Mouse (Mus musculus): ENCODE data around the gene Sorbs2.

The Sorbs2 gene

GRCm38 (mm10) chr8:45507634-45508321 is at the start of gene Sorbs2:
Sorbs2 (plus strand) TSS chr8:45507788.
- no peak for DNase-seq (ENCODE audit: low read depth in 2 of 2, low spot score in 2 of 2)

GRCm38 (mm10) chr8:45457874-45458273 is 49.7 kb upstream of the Sorbs2 start:
- no peak for DNase-seq (ENCODE audit: low read depth in 2 of 2, low spot score in 2 of 2)

GRCm38 (mm10) chr8:45469006-45469405 is 38.6 kb upstream of the Sorbs2 start:
- DNase-seq (ENCODE audit: low read depth in 2 of 2, low spot score in 2 of 2), result no peak

GRCm38 (mm10) chr8:45469507-45470178 is 37.9 kb upstream of the Sorbs2 start:
- no peak for DNase-seq (ENCODE audit: low read depth in 2 of 2, low spot score in 2 of 2)

- no peak for DNase-seq (ENCODE audit: low read depth in 2 of 2, low spot score in 2 of 2)
Observed at GRCm38 (mm10) chr8:45480886-45481285, 26.7 kb upstream of the Sorbs2 start.

GRCm38 (mm10) chr8:45486281-45486680 is 21.3 kb upstream of the Sorbs2 start:
- DNase-seq (ENCODE audit: low read depth in 2 of 2, low spot score in 2 of 2), result no peak

- no peak for DNase-seq (ENCODE audit: low read depth in 2 of 2, low spot score in 2 of 2)
Observed at GRCm38 (mm10) chr8:45503971-45504370, 3.6 kb upstream of the Sorbs2 start.

- DNase-seq (ENCODE audit: low read depth in 2 of 2, low spot score in 2 of 2), result no peak
Observed at GRCm38 (mm10) chr8:45506376-45506775, 1.2 kb upstream of the Sorbs2 start.

- no peak for DNase-seq (ENCODE audit: low read depth in 2 of 2, low spot score in 2 of 2)
Observed at GRCm38 (mm10) chr8:45507277-45507633, 333 bp upstream of the Sorbs2 start.

GRCm38 (mm10) chr8:45508521-45509104 is 1.0 kb downstream of the Sorbs2 start:
- no peak for DNase-seq (ENCODE audit: low read depth in 2 of 2, low spot score in 2 of 2)

- DNase-seq (ENCODE audit: low read depth in 2 of 2, low spot score in 2 of 2), result no peak
Observed at GRCm38 (mm10) chr8:45512369-45512768, 4.8 kb downstream of the Sorbs2 start.

- no peak for DNase-seq (ENCODE audit: low read depth in 2 of 2, low spot score in 2 of 2)
Observed at GRCm38 (mm10) chr8:45521595-45521994, 14.0 kb downstream of the Sorbs2 start.

- no peak for DNase-seq (ENCODE audit: low read depth in 2 of 2, low spot score in 2 of 2)
Observed at GRCm38 (mm10) chr8:45527708-45528107, 20.1 kb downstream of the Sorbs2 start.

GRCm38 (mm10) chr8:45528890-45529289 is 21.3 kb downstream of the Sorbs2 start:
- DNase-seq (ENCODE audit: low read depth in 2 of 2, low spot score in 2 of 2), result no peak

GRCm38 (mm10) chr8:45536578-45536977 is 29.0 kb downstream of the Sorbs2 start:
- DNase-seq (ENCODE audit: low read depth in 2 of 2, low spot score in 2 of 2), result no peak

- no peak for DNase-seq (ENCODE audit: low read depth in 2 of 2, low spot score in 2 of 2)
Observed at GRCm38 (mm10) chr8:45540513-45540912, 32.9 kb downstream of the Sorbs2 start.

- DNase-seq (ENCODE audit: low read depth in 2 of 2, low spot score in 2 of 2), result no peak
Observed at GRCm38 (mm10) chr8:45552175-45552574, 44.6 kb downstream of the Sorbs2 start.

GRCm38 (mm10) chr8:45554627-45555026 is 47.0 kb downstream of the Sorbs2 start:
- no peak for DNase-seq (ENCODE audit: low read depth in 2 of 2, low spot score in 2 of 2)

- no peak for DNase-seq (ENCODE audit: low read depth in 2 of 2, low spot score in 2 of 2)
Observed at GRCm38 (mm10) chr8:45557936-45558335, 50.3 kb downstream of the Sorbs2 start.

GRCm38 (mm10) chr8:45558426-45558825 is 50.8 kb downstream of the Sorbs2 start:
- DNase-seq (ENCODE audit: low read depth in 2 of 2, low spot score in 2 of 2), result no peak

GRCm38 (mm10) chr8:45559176-45559820 is 51.7 kb downstream of the Sorbs2 start:
- no peak for DNase-seq (ENCODE audit: low read depth in 2 of 2, low spot score in 2 of 2)

- DNase-seq (ENCODE audit: low read depth in 2 of 2, low spot score in 2 of 2), result no peak
Observed at GRCm38 (mm10) chr8:45565189-45565588, 57.6 kb downstream of the Sorbs2 start.

Data from CD8-positive naive resting alpha-beta T cell, adult 2 months (primary cell).